Mouse (Mus musculus) kidney, embryonic 15.5 days (tissue): Measurements from ENCODE around the gene Fat3. TPM values are rescaled to one million over a fixed set of nuclear protein-coding genes. Genes with fewer than 3 reads are reported as not detected.

Experiments used
- ATAC-seq: fragments of 200-750 bp; cut with Nextera tagmentation; replicated peaks from 2 replicates; pipeline ENCODE4 v1.8.0; 2017; ENCODE audit warnings: moderate TSS enrichment; ENCODE audit not compliant: low FRiP score
- H3K27ac ChIP-seq: fragments of 300-500 bp; sonication (generic); 2 replicates; pipeline ENCODE4 v1.5.1; 2015; ENCODE audit warnings: mild to moderate bottlenecking, inconsistent platforms
- H3K27me3 ChIP-seq: fragments of 300-500 bp; sonication (generic); 2 replicates; pipeline ENCODE4 v1.6.1; 2015; ENCODE audit warnings: inconsistent platforms
- H3K36me3 ChIP-seq: fragments of 300-500 bp; sonication (generic); 2 replicates; pipeline ENCODE4 v1.6.1; 2015; ENCODE audit warnings: inconsistent platforms
- H3K4me1 ChIP-seq: fragments of 300-500 bp; sonication (generic); 2 replicates; pipeline ENCODE4 v1.6.1; 2015; ENCODE audit warnings: inconsistent platforms
- H3K4me2 ChIP-seq: fragments of 300-500 bp; sonication (generic); 2 replicates; pipeline ENCODE4 v1.6.1; 2015; ENCODE audit warnings: moderate library complexity, mild to moderate bottlenecking, inconsistent platforms
- H3K4me3 ChIP-seq: fragments of 300-500 bp; sonication (generic); replicated peaks from 2 replicates; pipeline ENCODE4 v1.5.1; 2015; ENCODE audit warnings: mild to moderate bottlenecking, inconsistent platforms
- H3K9ac ChIP-seq: fragments of 300-500 bp; sonication (generic); 2 replicates; pipeline ENCODE4 v1.6.1; 2015; ENCODE audit warnings: mild to moderate bottlenecking, inconsistent platforms
- H3K9me3 ChIP-seq: fragments of 300-500 bp; sonication (generic); replicated peaks from 2 replicates; pipeline ENCODE4 v1.6.1; 2016; ENCODE audit warnings: inconsistent platforms
- WGBS: fragments of 180-500 bp; shearing (Covaris S2); methylation state at CpG from one replicate; pipeline ENCODE4 v1.1.7; 2015; ENCODE audit warnings: mixed read lengths; 5-methylcytosine and 5-hydroxymethylcytosine counted together
- polyA plus RNA-seq: library from polyadenylated mRNA; unstranded; fragments of >200 nt; fragmentation: Nextera tagmentation; extraction: Ambion mirVana; gene quantifications from 2 replicates; pipeline ENCODE4 v1.2.1, GENCODE M21; 2015

Fat3 gene
- polyA plus RNA-seq, 1 experiment from 2014 or later: 3.3 TPM

DNA sequence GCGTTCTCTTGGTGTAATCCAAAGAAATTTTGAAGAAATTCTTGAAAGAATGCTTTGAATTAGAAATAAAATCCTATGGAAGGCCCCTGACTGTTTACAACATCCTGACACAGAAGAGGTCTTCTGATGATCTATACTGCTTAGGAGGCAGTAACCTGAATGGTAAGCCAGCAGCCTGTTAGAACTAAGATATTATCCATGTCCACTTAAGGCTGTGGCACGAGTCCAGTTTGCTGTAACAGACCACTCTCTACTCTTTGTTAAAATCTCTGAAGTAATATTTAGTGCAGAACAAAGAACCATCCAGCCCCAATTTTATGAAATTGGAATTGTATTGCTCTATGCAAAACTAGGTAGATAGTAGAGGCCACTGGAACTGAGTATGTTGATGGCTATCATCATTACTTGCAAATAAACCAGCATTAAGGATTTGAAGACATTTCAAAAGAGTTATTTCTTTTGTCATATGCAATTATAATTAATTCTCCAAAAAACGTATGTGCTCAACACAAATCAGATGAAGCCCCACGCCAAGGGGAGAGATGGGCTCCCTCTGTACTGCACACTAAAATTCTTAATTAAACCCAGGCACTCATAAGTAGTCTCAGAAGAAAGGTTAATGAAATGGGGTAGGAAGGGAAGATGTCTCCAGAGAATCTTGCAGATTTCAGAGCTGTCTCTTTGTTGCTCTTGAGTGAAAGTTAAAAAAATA is 230.9 kb downstream of the Fat3 start:
- WGBS: 84% methylated on average over 4 of the region's 4 CpGs
- H3K9ac ChIP-seq: no peak overlapping the region
- no peaks in the 10 kb centered on the region for H3K36me3 ChIP-seq
- H3K27me3 ChIP-seq: no peaks in the 10 kb centered on the region
- no peaks in the 10 kb centered on the region for H3K4me1 ChIP-seq
- H3K4me3 ChIP-seq: no peak overlapping the region
- no peak overlapping the region for H3K4me2 ChIP-seq
- ATAC-seq: no peak
- H3K9me3 ChIP-seq: no peaks in the 10 kb centered on the region
- H3K27ac ChIP-seq: no peak overlapping the region

DNA sequence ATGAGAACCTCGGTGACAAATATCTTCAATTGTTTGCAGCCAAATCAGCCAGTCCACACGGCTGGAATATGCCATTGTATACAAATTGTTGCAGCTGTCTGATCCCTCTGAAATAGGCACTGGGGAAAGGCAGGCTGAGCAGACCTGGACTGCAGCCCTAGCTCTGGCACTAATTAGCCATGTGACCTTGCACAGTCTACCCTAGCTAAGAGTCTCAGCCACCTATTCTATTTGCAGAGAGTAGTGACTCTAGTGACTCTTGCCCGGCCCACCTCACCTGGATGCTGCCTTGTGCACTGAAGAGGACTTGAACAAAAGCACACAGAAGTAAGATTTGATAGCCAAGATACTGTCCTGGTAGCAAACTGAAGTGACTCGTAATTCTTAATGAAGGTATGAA is 235.6 kb downstream of the Fat3 start:
- Histone ChIP-seq H3K4me1 (no peaks in the 10 kb centered on the region), H3K27me3 (no peaks in the 10 kb centered on the region), H3K9me3 (no peaks in the 10 kb centered on the region), H3K4me2 (no peak overlapping the region), H3K9ac (no peak overlapping the region), H3K36me3 (no peaks in the 10 kb centered on the region), H3K4me3 (no peak overlapping the region), H3K27ac (no peak overlapping the region)
- ATAC-seq: no peak
- WGBS: 87% methylated on average over 4 of the region's 4 CpGs

DNA sequence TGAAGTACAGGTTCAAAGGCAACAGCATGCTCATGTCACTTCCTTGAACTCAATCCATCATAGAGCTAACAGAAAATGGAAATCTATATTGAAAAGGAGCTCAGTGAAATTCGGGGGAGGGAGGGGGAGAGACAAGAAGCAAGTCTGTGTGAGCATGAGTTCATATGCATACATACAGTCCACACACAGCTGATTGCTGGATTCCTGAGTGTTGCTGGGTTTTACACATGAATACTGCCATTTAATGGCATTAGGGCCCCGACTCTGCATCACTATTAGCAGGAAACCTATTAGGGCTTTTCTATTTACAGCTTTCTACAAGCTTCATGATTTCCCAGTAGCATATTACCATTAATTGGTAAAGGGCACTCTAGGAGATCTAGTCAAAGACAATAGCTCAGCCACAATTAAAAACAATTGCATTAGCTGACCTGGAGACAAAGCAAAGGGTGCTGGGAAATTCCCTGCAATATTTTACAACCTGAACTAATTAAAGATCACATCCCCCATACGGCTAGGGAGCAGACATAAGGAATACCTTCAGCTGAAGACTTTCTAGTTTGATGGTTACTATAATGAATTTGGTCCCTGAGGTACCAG is 243.7 kb downstream of the Fat3 start:
- H3K27me3 ChIP-seq: no peaks in the 10 kb centered on the region
- H3K4me3 ChIP-seq: no peak overlapping the region
- H3K9ac ChIP-seq: no peak overlapping the region
- H3K36me3 ChIP-seq: no peaks in the 10 kb centered on the region
- no peak overlapping the region for H3K27ac ChIP-seq
- H3K4me1 ChIP-seq: no peaks in the 10 kb centered on the region
- no peaks in the 10 kb centered on the region for H3K9me3 ChIP-seq
- WGBS: 40% methylated on average over 3 of the region's 3 CpGs
- no peak overlapping the region for H3K4me2 ChIP-seq
- ATAC-seq: no peak

DNA sequence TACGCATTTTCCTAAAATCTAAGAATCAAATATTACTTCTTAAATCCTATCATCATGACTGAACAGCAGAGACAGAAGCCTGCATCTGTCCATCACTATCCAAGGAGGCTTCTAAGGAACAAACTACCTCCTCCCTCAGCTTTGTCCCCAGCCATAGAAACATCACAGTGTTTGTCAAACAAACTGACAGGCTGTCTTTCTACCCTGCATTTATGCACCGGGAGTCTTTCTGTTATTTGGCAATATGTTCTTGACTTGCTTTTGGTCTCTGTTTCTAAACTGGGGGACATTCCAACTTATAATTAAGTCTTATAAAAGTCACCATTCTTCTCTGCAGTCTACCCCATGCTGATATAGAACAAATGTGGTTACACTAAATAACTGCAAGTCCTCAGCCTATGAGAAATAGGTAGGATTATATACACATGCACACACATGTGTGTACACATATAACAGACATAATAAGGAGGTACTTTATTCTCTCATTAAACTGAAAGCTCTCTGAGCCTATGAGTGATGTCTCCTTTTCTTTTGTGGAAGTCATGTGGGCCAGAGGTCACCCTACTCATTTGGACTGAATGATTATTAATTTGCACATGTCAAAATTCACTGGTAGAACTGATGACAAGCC is 244.4 kb downstream of the Fat3 start:
- Histone ChIP-seq H3K27ac (no peak overlapping the region), H3K4me2 (no peak overlapping the region), H3K9ac (no peak overlapping the region), H3K4me3 (no peak overlapping the region), H3K27me3 (no peaks in the 10 kb centered on the region), H3K36me3 (no peaks in the 10 kb centered on the region), H3K9me3 (no peaks in the 10 kb centered on the region), H3K4me1 (no peaks in the 10 kb centered on the region)
- WGBS: 91% methylated on average over 2 of the region's 2 CpGs
- no peak for ATAC-seq

DNA sequence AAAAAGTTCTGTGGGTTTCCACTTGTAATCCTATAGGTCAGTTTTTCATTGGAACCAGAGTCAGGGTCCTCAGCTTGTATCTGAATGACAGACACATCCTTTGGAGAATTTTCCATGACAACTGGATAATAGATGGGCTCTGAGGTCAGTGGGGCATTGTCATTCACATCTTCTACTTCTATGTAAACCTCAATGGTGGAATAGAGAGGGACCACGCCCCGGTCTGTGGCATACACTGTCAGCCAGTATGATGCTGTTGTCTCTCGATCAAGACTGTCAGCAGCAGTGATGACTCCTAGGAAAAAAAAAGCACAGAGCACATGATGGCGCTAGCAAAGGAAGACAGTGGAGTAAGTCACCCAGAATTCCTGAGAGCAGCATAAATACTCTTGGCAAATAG is 254.3 kb downstream of the Fat3 start:
- Histone ChIP-seq H3K9ac (no peak overlapping the region), H3K9me3 (no peaks in the 10 kb centered on the region), H3K4me3 (no peak overlapping the region), H3K4me2 (no peak overlapping the region), H3K27ac (no peak overlapping the region), H3K27me3 (no peaks in the 10 kb centered on the region), H3K36me3 (no peaks in the 10 kb centered on the region), H3K4me1 (no peaks in the 10 kb centered on the region)
- no peak for ATAC-seq
- WGBS: 89% methylated on average over 4 of the region's 4 CpGs

DNA sequence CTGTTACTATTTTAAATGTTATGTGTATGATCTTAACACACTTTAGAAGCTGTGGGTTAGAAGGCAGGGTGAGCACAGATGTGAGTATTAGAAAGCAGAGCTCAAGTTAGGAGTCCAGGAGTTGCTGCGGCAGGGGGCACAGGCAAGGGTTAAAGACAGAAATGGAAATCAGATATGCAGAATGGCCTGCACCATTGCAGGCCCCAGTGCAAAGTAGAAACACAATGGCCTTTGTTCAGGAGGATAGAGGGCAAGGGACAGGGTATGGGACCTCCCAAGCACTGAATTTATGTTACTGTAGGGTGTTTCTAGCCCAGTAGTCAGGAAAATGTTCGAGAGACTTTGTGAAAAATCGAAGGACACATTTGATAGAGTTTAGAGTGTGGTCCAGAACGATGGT is 269.5 kb downstream of the Fat3 start:
- no peak overlapping the region for H3K4me3 ChIP-seq
- no peak overlapping the region for H3K27ac ChIP-seq
- WGBS: 43% methylated on average over 4 of the region's 4 CpGs
- no peaks in the 10 kb centered on the region for H3K27me3 ChIP-seq
- H3K9me3 ChIP-seq: no peaks in the 10 kb centered on the region
- H3K36me3 ChIP-seq: no peaks in the 10 kb centered on the region
- H3K4me2 ChIP-seq: no peak overlapping the region
- H3K4me1 ChIP-seq: no peaks in the 10 kb centered on the region
- ATAC-seq: no peak
- H3K9ac ChIP-seq: no peak overlapping the region

DNA sequence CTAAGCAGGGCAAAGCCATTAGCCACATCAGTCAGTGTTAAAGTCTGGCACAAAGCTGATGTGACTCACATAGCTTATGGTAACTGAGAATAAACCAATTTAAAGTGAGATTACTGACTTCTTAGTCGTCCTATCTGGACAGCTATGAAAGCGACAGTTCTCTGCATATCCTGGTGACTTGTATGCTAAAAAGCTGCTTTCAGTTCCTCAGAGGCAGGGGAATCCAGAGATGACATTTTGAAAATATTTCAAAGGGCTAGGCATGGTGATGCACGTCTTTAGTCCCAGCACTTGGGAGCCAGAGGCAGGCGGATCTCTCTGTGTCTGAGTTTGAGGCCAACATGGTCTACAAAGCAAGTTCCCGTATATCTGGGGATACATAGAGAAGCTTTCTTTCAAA is 272.2 kb downstream of the Fat3 start:
- Histone ChIP-seq H3K4me2 (no peak overlapping the region), H3K4me1 (no peaks in the 10 kb centered on the region), H3K4me3 (no peak overlapping the region), H3K36me3 (no peaks in the 10 kb centered on the region), H3K27ac (no peak overlapping the region), H3K9ac (no peak overlapping the region), H3K9me3 (no peaks in the 10 kb centered on the region), H3K27me3 (no peaks in the 10 kb centered on the region)
- ATAC-seq: no peak
- 75% methylated on average over 5 of the region's 5 CpGs for WGBS

DNA sequence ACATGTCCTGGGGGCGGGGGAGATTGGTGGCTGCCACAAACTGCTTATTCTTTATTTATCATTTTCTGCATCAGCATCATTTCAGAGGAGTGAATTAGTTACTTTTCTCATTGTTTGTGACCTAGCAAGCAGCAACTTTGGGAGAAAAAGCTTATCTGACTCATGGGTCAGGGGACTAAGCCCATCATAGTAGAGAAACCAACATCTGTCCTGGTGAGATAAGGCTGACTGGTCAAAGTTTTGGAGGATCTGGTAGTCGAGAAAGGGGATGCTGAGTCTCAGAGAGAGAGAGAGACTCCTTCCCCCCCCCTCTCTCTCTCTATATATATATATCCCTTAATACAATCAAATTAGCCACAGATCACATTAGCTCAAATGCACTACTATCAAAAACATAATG is 273.7 kb downstream of the Fat3 start:
- H3K4me3 ChIP-seq: no peak overlapping the region
- H3K9me3 ChIP-seq: no peaks in the 10 kb centered on the region
- H3K4me2 ChIP-seq: no peak overlapping the region
- no peak overlapping the region for H3K27ac ChIP-seq
- H3K9ac ChIP-seq: no peak overlapping the region
- ATAC-seq: no peak
- H3K4me1 ChIP-seq: no peaks in the 10 kb centered on the region
- H3K27me3 ChIP-seq: no peaks in the 10 kb centered on the region
- 60% methylated on average over 2 of the region's 2 CpGs for WGBS
- no peaks in the 10 kb centered on the region for H3K36me3 ChIP-seq

DNA sequence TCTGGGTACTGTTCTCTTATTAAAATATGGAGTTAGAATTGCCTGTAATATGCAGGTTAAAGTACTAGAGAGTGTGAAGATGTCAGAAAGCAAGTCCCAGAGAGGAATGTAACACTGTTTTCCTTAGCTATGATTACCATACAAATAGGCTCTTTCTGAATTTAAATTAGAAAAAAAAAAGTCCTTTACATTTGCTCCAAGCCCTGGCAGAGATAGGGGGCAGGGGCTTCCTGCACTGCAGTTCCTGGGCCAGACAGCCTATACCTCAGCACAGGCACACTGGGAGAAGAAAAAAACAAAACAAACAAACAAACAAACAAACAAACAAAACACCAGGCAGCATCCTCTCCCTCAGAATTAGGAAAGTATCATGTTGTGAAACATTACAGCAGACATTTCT is 274.5 kb downstream of the Fat3 start:
- Histone ChIP-seq H3K9ac (no peak overlapping the region), H3K27ac (no peak overlapping the region), H3K4me3 (no peak overlapping the region), H3K27me3 (no peaks in the 10 kb centered on the region), H3K4me2 (no peak overlapping the region), H3K9me3 (no peaks in the 10 kb centered on the region), H3K36me3 (no peaks in the 10 kb centered on the region), H3K4me1 (no peaks in the 10 kb centered on the region)
- no peak for ATAC-seq

DNA sequence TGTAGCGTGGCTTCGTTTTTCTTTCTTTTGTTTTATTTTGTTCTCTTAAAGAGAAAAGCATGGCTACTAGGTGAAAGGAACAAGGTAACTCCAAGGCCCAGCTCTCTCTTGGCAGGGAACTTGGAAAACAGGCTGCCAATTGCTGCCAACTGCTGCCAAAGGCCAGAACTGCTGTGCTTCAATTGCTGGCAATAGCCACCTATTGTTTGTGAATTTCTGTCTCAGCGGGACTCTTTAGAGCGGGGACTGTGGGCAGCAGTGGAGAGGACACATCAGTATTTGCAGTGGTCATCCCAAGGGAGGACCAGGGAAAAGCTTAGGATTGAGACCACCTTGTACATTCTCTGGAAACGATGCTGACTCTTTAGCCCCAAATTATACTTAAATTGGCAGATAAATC is 279.2 kb downstream of the Fat3 start:
- Histone ChIP-seq H3K4me1 (no peaks in the 10 kb centered on the region), H3K9me3 (no peaks in the 10 kb centered on the region), H3K9ac (no peak overlapping the region), H3K27ac (no peak overlapping the region), H3K4me3 (no peak overlapping the region), H3K36me3 (no peaks in the 10 kb centered on the region), H3K27me3 (no peaks in the 10 kb centered on the region), H3K4me2 (no peak overlapping the region)
- 74% methylated on average over 5 of the region's 5 CpGs for WGBS
- ATAC-seq: no peak

DNA sequence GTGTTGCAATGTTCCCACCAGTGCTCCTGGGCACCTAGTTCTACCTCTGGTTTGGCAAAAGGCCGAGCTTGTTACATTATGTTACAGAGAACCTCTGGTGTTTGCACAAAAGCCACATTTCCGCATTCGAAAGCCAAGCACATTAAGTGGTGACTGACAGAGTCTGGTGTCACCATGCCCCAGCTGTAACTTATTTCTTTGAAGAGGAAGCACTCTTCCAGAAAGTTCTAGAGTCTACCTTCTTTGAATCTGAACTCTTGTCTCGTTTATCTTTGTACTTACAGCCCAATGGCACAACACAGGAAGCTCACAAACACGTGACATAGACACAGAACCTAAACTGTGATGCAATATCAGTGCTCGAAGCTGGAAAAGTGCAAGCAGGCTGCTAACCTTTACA is 284.9 kb downstream of the Fat3 start:
- H3K36me3 ChIP-seq: no peaks in the 10 kb centered on the region
- no peak for ATAC-seq
- peak overlapping the region; percentile 72; the same call in 1 of the 2 replicates for H3K27ac ChIP-seq
- no peak overlapping the region for H3K9ac ChIP-seq
- no peak overlapping the region for H3K4me3 ChIP-seq
- no peak overlapping the region for H3K4me2 ChIP-seq
- WGBS: 59% methylated on average over 6 of the region's 6 CpGs
- no peaks in the 10 kb centered on the region for H3K27me3 ChIP-seq
- H3K9me3 ChIP-seq: no peaks in the 10 kb centered on the region
- peaks cover 27% of the 10 kb centered on the region for H3K4me1 ChIP-seq

DNA sequence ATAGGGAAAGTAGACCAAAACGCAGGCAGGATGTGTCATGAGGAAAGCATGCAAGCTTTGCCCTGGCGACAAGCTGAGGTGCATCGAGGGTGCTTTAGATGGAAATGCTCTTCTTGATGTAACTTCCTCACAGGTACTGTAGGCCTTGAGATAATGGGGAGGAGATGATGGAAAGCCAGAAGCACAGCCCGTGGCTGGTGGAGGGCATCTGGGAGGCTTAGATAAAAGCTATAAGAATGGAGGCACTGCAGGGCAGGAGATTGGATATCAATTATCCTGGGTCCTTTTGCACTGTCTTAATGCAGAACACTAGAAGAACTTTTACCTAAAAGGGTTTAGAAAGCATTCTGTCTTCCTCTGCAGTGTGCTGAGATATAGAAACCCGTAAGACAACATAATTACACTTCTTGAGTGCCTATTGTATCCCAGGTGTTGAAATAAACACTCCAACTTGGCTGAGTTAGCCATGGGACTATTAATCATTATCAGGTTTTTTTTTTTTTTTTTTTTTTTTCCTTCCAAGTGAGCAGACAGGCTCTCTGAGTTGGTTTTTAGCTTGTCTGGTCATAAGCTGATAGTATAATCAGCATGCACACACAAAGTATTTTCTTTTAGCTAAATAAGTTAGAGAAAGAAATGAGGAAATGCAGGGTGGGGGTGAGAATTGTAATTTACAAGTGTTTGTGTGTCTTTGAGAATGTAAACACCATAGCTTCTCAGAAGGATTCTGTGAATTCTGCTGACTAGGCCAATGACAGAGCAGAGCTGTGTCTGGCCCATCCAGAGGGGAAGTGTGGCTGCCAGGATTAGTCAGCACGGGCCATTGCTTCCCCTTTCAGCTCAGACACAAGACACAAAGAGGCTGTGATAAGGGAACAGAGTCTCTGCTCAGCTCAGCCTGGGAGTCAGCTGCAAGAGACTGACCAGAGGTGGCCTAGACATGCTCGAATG is 286.1 kb downstream of the Fat3 start:
- H3K9ac ChIP-seq: no peak overlapping the region
- H3K36me3 ChIP-seq: no peaks in the 10 kb centered on the region
- ATAC-seq: peak; percentile 94
- H3K4me3 ChIP-seq: no peak overlapping the region
- H3K27ac ChIP-seq: peak overlapping the region; percentile 72
- 52% methylated on average over 7 of the region's 7 CpGs for whole genome bisulfite sequencing
- H3K9me3 ChIP-seq: no peaks in the 10 kb centered on the region
- H3K4me2 ChIP-seq: no peak overlapping the region
- H3K4me1 ChIP-seq: peaks cover 27% of the 10 kb centered on the region
- H3K27me3 ChIP-seq: no peaks in the 10 kb centered on the region
